Mouse (Mus musculus) C2C12 (cell line): ENCODE data around the gene Cuedc1.

ENCODE experiments used
- CEBPB ChIP-seq: IDR thresholded peaks from one replicate; pipeline ENCODE4 v1.6.1; 2011; ENCODE audit warnings: low read depth, mild to moderate bottlenecking, control low read depth, moderate library complexity
- CTCF ChIP-seq: IDR thresholded peaks from one replicate; pipeline ENCODE4 v1.5.1; 2011; ENCODE audit not compliant: control insufficient read depth, insufficient read depth, insufficient read length
- MAX ChIP-seq: IDR thresholded peaks from one replicate; pipeline ENCODE4 v1.6.1; 2011; ENCODE audit warnings: mild to moderate bottlenecking, control low read depth
- MYOD1 ChIP-seq: IDR thresholded peaks from one replicate; pipeline ENCODE4 v1.6.1; 2011; ENCODE audit warnings: low read depth; ENCODE audit not compliant: control insufficient read depth, insufficient read length
- USF1 ChIP-seq: IDR thresholded peaks from one replicate; pipeline ENCODE4 v1.6.1; 2011; ENCODE audit warnings: low read depth, mild to moderate bottlenecking, control low read depth, moderate library complexity

DNA sequence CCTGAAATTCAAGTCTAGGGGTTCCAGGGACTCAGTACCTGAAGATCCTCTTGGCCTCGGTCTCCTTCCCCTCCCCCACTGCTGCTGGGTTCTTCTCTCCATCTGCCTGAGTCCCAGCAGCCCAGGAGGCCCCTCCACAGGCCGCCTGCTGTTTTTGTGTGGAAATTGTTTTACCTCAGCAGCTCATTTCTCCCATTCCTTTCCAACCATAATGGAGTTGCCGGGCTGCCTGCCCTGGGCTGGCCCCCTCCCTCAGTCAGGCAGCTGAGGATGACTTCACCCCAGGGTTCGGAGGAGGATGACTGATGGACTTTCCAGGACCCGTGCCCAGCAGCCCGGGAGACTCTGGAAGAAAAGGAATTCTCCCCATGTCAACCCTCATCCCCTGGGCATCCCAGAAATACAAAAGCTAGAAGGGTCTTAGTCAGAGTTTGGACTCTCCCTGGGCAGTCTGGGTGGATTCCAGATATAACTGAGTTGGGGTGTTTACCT, 82.7 kb downstream of the Cuedc1 start:
- TF ChIP-seq CTCF, result no peak
- TF ChIP-seq CEBPB, result no peak
- no peak for TF ChIP-seq USF1
- peak; percentile 46 for TF ChIP-seq MYOD1
- TF ChIP-seq MAX, result peak; percentile 11
